Mouse (Mus musculus) embryonic fibroblast, embryonic 13.5 days (primary cell): ENCODE measurements at regions not wholly inside any gene's neighbourhood (a gene's known extent, or its start where the extent isn't known, plus 50 kb on each side); places are given as distances from the start of the nearest gene placed in this dataset.

Experiments
- H3K27ac ChIP-seq: 2 replicates; pipeline ENCODE4 v1.5.1; 2012; ENCODE audit warnings: low read length, control low read depth, inconsistent platforms; ENCODE audit not compliant: insufficient read depth
- H3K4me1 ChIP-seq: 2 replicates; pipeline ENCODE4 v1.6.1; 2011; ENCODE audit warnings: low read length; ENCODE audit not compliant: control insufficient read depth, insufficient read depth
- H3K4me3 ChIP-seq: 2 replicates; pipeline ENCODE4 v1.5.1; 2011; ENCODE audit warnings: mild to moderate bottlenecking, control low read depth, low read length; ENCODE audit not compliant: insufficient read depth
- CTCF ChIP-seq: IDR thresholded peaks from 2 replicates; pipeline ENCODE4 v1.5.1; 2011; ENCODE audit warnings: mild to moderate bottlenecking, control low read depth, low read length, moderate library complexity, borderline replicate concordance; ENCODE audit not compliant: insufficient read depth
- POLR2A ChIP-seq: IDR thresholded peaks from 2 replicates; pipeline ENCODE4 v1.6.1; 2011; ENCODE audit warnings: low read depth, mild to moderate bottlenecking, control low read depth, low read length, moderate library complexity

GRCm38 (mm10) chr5:43339671-43340070 is 106.7 kb downstream of the Cpeb2 start:
- H3K27ac ChIP-seq, result no peak overlapping the region
- no peak overlapping the region for H3K4me3 ChIP-seq
- no peaks in the 10 kb centered on the region for H3K4me1 ChIP-seq

GRCm38 (mm10) chr5:43341475-43341874 is 108.5 kb downstream of the Cpeb2 start:
- Histone ChIP-seq H3K4me3 (no peak overlapping the region), H3K27ac (no peak overlapping the region), H3K4me1 (no peaks in the 10 kb centered on the region)
- TF ChIP-seq CTCF (no peak), POLR2A (no peak)

More at GRCm38 (mm10) chr5:43339671-43340070, 106.7 kb downstream of the Cpeb2 start:
- TF ChIP-seq CTCF (no peak), POLR2A (no peak)

GRCm38 (mm10) chr5:43344441-43344840 is 111.5 kb downstream of the Cpeb2 start:
- H3K4me3 ChIP-seq, result no peak overlapping the region
- no peak overlapping the region for H3K27ac ChIP-seq
- no peak for TF ChIP-seq CTCF
- TF ChIP-seq POLR2A, result no peak
- H3K4me1 ChIP-seq, result no peaks in the 10 kb centered on the region

GRCm38 (mm10) chr5:43350987-43351386 is 118.0 kb downstream of the Cpeb2 start:
- no peak for TF ChIP-seq POLR2A
- TF ChIP-seq CTCF, result no peak
- Histone ChIP-seq H3K4me3 (no peak overlapping the region), H3K4me1 (peaks cover 2% of the 10 kb centered on the region; the same call in 1 of the 2 replicates), H3K27ac (no peak overlapping the region)

- no peak for TF ChIP-seq CTCF
- no peak for TF ChIP-seq POLR2A
- Histone ChIP-seq H3K4me1 (peaks cover 2% of the 10 kb centered on the region; the same call in 1 of the 2 replicates), H3K27ac (no peak overlapping the region), H3K4me3 (no peak overlapping the region)
Observed at GRCm38 (mm10) chr5:43353021-43353990, 120.3 kb downstream of the Cpeb2 start.

GRCm38 (mm10) chr5:43354351-43354942 is 121.5 kb downstream of the Cpeb2 start:
- Histone ChIP-seq H3K4me3 (peak overlapping the region; percentile 15; the same call in 1 of the 2 replicates), H3K27ac (peak overlapping the region; percentile 71), H3K4me1 (peaks cover 7% of the 10 kb centered on the region)
- TF ChIP-seq CTCF (no peak), POLR2A (no peak)

- peak overlapping the region; percentile 15; the same call in 1 of the 2 replicates for H3K4me3 ChIP-seq
Observed at GRCm38 (mm10) chr5:43355026-43355580, 122.1 kb downstream of the Cpeb2 start.

GRCm38 (mm10) chr5:43355832-43356231 is 122.9 kb downstream of the Cpeb2 start:
- TF ChIP-seq POLR2A, result no peak
- TF ChIP-seq CTCF, result no peak
- Histone ChIP-seq H3K4me1 (peaks cover 7% of the 10 kb centered on the region), H3K27ac (peak overlapping the region; percentile 54; the same call in 1 of the 2 replicates), H3K4me3 (no peak overlapping the region)

More at GRCm38 (mm10) chr5:43355026-43355580, 122.1 kb downstream of the Cpeb2 start:
- peak overlapping the region; percentile 71 for H3K27ac ChIP-seq
- TF ChIP-seq CTCF (no peak), POLR2A (peak; percentile 65)
- peaks cover 7% of the 10 kb centered on the region for H3K4me1 ChIP-seq

- no peak for TF ChIP-seq POLR2A
- no peak for TF ChIP-seq CTCF
- H3K4me1 ChIP-seq, result peaks cover 7% of the 10 kb centered on the region
- no peak overlapping the region for H3K4me3 ChIP-seq
- H3K27ac ChIP-seq, result no peak overlapping the region
Observed at GRCm38 (mm10) chr5:43357100-43357680, 124.2 kb downstream of the Cpeb2 start.
